Comparison of ENCODE assay signal across 9 mouse cellular contexts in the genomic region with DNA sequence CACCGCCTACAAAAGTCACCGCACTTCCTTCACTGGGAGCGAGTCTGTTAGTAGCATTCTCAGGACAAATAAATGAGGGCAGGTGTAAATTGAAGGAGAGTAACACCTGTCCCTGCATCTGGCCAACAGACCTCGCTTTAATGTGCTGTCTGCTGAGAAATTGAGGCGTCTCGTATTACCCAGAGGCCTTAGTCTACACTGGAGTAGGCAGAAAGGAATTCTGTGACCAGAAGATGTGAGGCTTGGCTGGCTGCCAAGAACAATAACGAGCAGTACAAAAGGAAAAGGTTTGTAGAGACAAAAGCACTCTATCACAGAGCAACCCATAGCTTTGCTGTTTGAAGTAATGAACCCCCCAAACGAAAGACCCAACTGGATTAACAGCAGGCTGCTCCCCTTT.
DNase-seq lines count a peak whose midpoint lies in the region; ATAC-seq and TF ChIP-seq lines count a peak whose summit lies in the region.
"Had no signal": no experiment of that assay in that cellular context is flagged by ENCODE, and none has a peak within 500 bp of the region (broad histone marks: within the 10 kb centered on the region; RNA-seq: fewer than 3 reads in every experiment).

No protein-coding gene starts in this region.

- ATAC-seq in heart, embryonic 13.5 days (ENCODE audit: extremely low read depth, insufficient number of reproducible peaks, low FRiP score, low TSS enrichment): peak; percentile 31; the same call in 1 of the 2 replicates
- peak; percentile 68; the same call in 1 of the 2 replicates for ATAC-seq in midbrain, embryonic 12.5 days (ENCODE audit: low FRiP score, low read depth)
- ATAC-seq in stomach, postnatal 0 days (ENCODE audit: low FRiP score, low TSS enrichment): peak; percentile 88

- no peaks in the 10 kb centered on the region for H3K27me3 ChIP-seq in heart, embryonic 13.5 days (replicated peaks)
- no peaks in the 10 kb centered on the region for H3K27me3 ChIP-seq in midbrain, embryonic 12.5 days
- H3K27me3 ChIP-seq in stomach, postnatal 0 days (ENCODE audit: control insufficient read depth, insufficient read depth, low read length): no peaks in the 10 kb centered on the region

- no peak for TF ChIP-seq CTCF in stomach, postnatal 0 days (IDR thresholded peaks at IDR 0.05; ENCODE audit: low read depth)

- no peak overlapping the region for H3K4me3 ChIP-seq in heart, embryonic 13.5 days
- H3K4me3 ChIP-seq in midbrain, embryonic 12.5 days: no peak overlapping the region
- no peak overlapping the region for H3K4me3 ChIP-seq in stomach, postnatal 0 days (ENCODE audit: low read depth, low read length)

- no peaks in the 10 kb centered on the region for H3K36me3 ChIP-seq in heart, embryonic 13.5 days
- H3K36me3 ChIP-seq in midbrain, embryonic 12.5 days: no peaks in the 10 kb centered on the region
- H3K36me3 ChIP-seq in stomach, postnatal 0 days (ENCODE audit: control insufficient read depth, insufficient read depth, low read length): no peaks in the 10 kb centered on the region
- H3K36me3 ChIP-seq: G1E had no signal

- 36% methylated on average over 8 of the region's 8 CpGs for WGBS in heart, embryonic 13.5 days
- WGBS in midbrain, embryonic 12.5 days: 48% methylated on average over 8 of the region's 8 CpGs
- WGBS in stomach, postnatal 0 days: 24% methylated on average over 8 of the region's 8 CpGs

- no peak overlapping the region for H3K9ac ChIP-seq in heart, embryonic 13.5 days
- no peak overlapping the region for H3K9ac ChIP-seq in midbrain, embryonic 12.5 days (replicated peaks)
- H3K9ac ChIP-seq in stomach, postnatal 0 days (ENCODE audit: low read length): no peak overlapping the region

- no peaks in the 10 kb centered on the region for H3K9me3 ChIP-seq in heart, embryonic 13.5 days
- no peaks in the 10 kb centered on the region for H3K9me3 ChIP-seq in midbrain, embryonic 12.5 days
- H3K9me3 ChIP-seq in stomach, postnatal 0 days (ENCODE audit: control insufficient read depth, low read length): no peaks in the 10 kb centered on the region

- no peak overlapping the region for H3K4me2 ChIP-seq in heart, embryonic 13.5 days
- H3K4me2 ChIP-seq in midbrain, embryonic 12.5 days (replicated peaks): no peak overlapping the region
- H3K4me2 ChIP-seq in stomach, postnatal 0 days (replicated peaks; ENCODE audit: low read depth): no peak overlapping the region

- H3K27ac ChIP-seq in heart, embryonic 13.5 days (replicated peaks): peak overlapping the region; percentile 69
- H3K27ac ChIP-seq in midbrain, embryonic 12.5 days (replicated peaks): peak overlapping the region; percentile 1; the same call in 1 of the 2 replicates
- 0 out of 2 replicates have a peak overlapping the region, but pooled peaks have one; percentile 8 for H3K27ac ChIP-seq in stomach, postnatal 0 days (replicated peaks)

- H3K4me1 ChIP-seq in heart, embryonic 13.5 days: peaks cover 28% of the 10 kb centered on the region
- peaks cover 12% of the 10 kb centered on the region for H3K4me1 ChIP-seq in midbrain, embryonic 12.5 days
- 0 out of 2 replicates have a peak, but pooled peaks cover 2% of the 10 kb centered on the region for H3K4me1 ChIP-seq in stomach, postnatal 0 days (replicated peaks; ENCODE audit: control insufficient read depth, insufficient read depth)

- DNase-seq in heart, adult 8-10 months (ENCODE audit: low spot score): peak; percentile 13
- no peak for DNase-seq in heart, adult 9 months (ENCODE audit: low spot score in 2 of 2)
- DNase-seq in embryo, embryonic 11.5 days (ENCODE audit: low read depth, low spot score): peak; percentile 84
- peak; percentile 63 to 78 for DNase-seq in kidney, postnatal 36 days
- peak; percentile 76 for DNase-seq in stomach, postnatal 0 days (ENCODE audit: low spot score)
- no peak for DNase-seq in thymus, postnatal 14 days

- TF ChIP-seq EP300 in stomach, postnatal 0 days (optimal IDR thresholded peaks at IDR 0.05): no peak

Comparison
In these comparisons a context has a peak if more than half of its experiments do, and no peak if none do; other contexts are left out.
1. DNase-seq: peak in heart, adult 8-10 months (single experiment), embryo, embryonic 11.5 days (single experiment), kidney, postnatal 36 days (2 of 2) and stomach, postnatal 0 days (single experiment); none in heart, adult 9 months (0 of 2) and thymus, postnatal 14 days (single experiment).
2. ATAC-seq: peak in every context shown above with its lines; median percentile 88 in stomach, postnatal 0 days; 68 in midbrain, embryonic 12.5 days; 31 in heart, embryonic 13.5 days.
3. H3K27ac ChIP-seq: peak in every context shown above with its lines; median percentile 69 in heart, embryonic 13.5 days; 8 in stomach, postnatal 0 days; 1 in midbrain, embryonic 12.5 days.